Mouse (Mus musculus) kidney, embryonic 14.5 days (tissue): ENCODE measurements around the gene Smco4. TPM values are rescaled to one million over a fixed set of nuclear protein-coding genes. Genes with fewer than 3 reads are reported as not detected.

Experiments used
- ATAC-seq: fragments of 200-750 bp; cut with Nextera tagmentation; 2 replicates; pipeline ENCODE4 v1.8.0; 2017; ENCODE audit warnings: moderate number of reproducible peaks, mild to moderate bottlenecking, moderate TSS enrichment, moderate library complexity; ENCODE audit not compliant: low FRiP score, low TSS enrichment
- H3K27ac ChIP-seq: fragments of 300-500 bp; sonication (generic); 2 replicates; pipeline ENCODE4 v1.5.1; 2014; ENCODE audit warnings: low read depth, mild to moderate bottlenecking, low read length, moderate library complexity, mixed read lengths
- H3K27me3 ChIP-seq: fragments of 300-500 bp; sonication (generic); 2 replicates; pipeline ENCODE4 v1.6.1; 2014; ENCODE audit warnings: mild to moderate bottlenecking, low read length; ENCODE audit not compliant: control insufficient read depth, insufficient read depth
- H3K36me3 ChIP-seq: fragments of 300-500 bp; sonication (generic); 2 replicates; pipeline ENCODE4 v1.6.1; 2014; ENCODE audit warnings: low read length, mixed read lengths; ENCODE audit not compliant: control insufficient read depth, insufficient read depth
- H3K4me1 ChIP-seq: fragments of 300-500 bp; sonication (generic); 2 replicates; pipeline ENCODE4 v1.6.1; 2014; ENCODE audit warnings: low read length, mixed read lengths; ENCODE audit not compliant: control insufficient read depth, insufficient read depth
- H3K4me2 ChIP-seq: fragments of 300-500 bp; sonication (generic); replicated peaks from 2 replicates; pipeline ENCODE4 v1.6.1; 2014; ENCODE audit warnings: low read depth, mild to moderate bottlenecking, low read length
- H3K4me3 ChIP-seq: fragments of 300-500 bp; sonication (generic); 2 replicates; pipeline ENCODE4 v1.5.1; 2014; ENCODE audit warnings: mild to moderate bottlenecking, low read length
- H3K9ac ChIP-seq: fragments of 300-500 bp; sonication (generic); 2 replicates; pipeline ENCODE4 v1.6.1; 2014; ENCODE audit warnings: low read depth, mild to moderate bottlenecking, low read length, moderate library complexity
- H3K9me3 ChIP-seq: fragments of 300-500 bp; sonication (generic); 2 replicates; pipeline ENCODE4 v1.6.1; 2016; ENCODE audit warnings: low read length; ENCODE audit not compliant: control insufficient read depth
- WGBS: fragments of 180-500 bp; shearing (Covaris S2); extraction: QIAGEN DNeasy Blood & Tissue Kit; methylation state at CpG from one replicate; pipeline ENCODE4 v1.1.7; 2014; 5-methylcytosine and 5-hydroxymethylcytosine counted together
- polyA plus RNA-seq: library from polyadenylated mRNA; unstranded; fragments of >200 nt; fragmentation: Nextera tagmentation; extraction: Ambion mirVana; gene quantifications from 2 replicates; pipeline ENCODE4 v1.2.1, GENCODE M21; 2014

Smco4 gene
- polyA plus RNA-seq, 1 experiment from 2014 or later, result 7.0 TPM

DNA sequence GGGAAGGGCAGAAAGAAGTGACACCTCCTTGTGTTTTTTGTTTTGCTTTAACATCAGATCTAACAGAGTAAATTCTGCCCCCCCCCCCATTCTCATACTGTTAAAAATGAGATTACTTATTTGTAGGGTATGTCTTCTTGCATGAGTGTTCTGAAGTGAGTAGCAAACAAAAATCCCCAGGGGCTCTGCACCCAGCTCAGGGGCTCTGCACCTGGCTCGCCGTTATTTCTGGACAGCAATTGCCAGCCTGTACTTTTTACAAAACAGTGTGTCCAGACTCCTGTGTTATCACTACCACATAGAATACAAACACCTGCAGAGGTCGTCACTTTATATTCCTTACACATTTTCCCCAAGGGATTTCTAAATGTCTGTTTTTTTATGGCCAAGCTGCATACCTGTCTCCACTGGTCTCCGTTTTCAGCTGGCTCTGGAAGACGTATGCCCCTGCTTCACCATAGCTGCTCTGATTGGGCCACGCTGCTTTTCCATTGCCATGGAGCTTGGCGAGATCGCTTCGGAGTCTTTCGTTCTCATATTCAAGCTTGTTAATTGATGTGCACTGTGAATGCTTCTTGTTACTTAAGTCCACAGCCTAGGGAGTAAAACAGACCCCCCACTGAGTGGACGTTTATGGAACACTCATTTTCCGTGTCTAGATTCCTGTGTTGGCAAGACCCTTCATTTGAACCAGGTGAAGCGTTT lies 81.7 kb downstream of the Smco4 start:
- H3K9me3 ChIP-seq, result no peaks in the 10 kb centered on the region
- no peaks in the 10 kb centered on the region for H3K36me3 ChIP-seq
- 73% methylated on average over 13 of the region's 13 CpGs for WGBS
- no peaks in the 10 kb centered on the region for H3K27me3 ChIP-seq
- H3K4me2 ChIP-seq, result no peak overlapping the region
- H3K4me1 ChIP-seq, result no peaks in the 10 kb centered on the region
- no peak overlapping the region for H3K9ac ChIP-seq
- H3K27ac ChIP-seq, result no peak overlapping the region
- no peak for ATAC-seq
- no peak overlapping the region for H3K4me3 ChIP-seq

DNA sequence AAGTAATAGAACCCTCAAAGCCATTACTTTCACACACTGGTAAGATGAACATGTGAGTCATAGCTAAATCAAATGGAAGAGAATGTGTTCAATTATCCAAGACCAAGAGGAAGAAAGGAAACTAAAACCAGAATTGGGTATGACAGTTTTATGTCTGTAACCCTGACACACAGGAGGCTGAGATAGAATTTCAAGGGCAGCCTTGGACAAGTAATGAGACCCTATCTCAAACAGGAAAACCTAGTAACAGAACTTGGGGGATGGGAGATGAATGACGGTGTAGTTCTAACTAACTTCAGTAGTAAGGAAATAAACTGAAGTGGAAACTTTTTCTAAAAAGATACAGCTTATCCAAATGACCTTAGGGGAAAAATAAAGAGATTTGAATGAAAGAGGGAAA lies 85.2 kb downstream of the Smco4 start:
- WGBS, result 8% methylated on average over 1 of the region's 1 CpGs
- no peak overlapping the region for H3K9ac ChIP-seq
- H3K36me3 ChIP-seq, result no peaks in the 10 kb centered on the region
- H3K27ac ChIP-seq, result no peak overlapping the region
- H3K4me2 ChIP-seq, result no peak overlapping the region
- ATAC-seq, result peak; percentile 88
- no peak overlapping the region for H3K4me3 ChIP-seq
- H3K27me3 ChIP-seq, result no peaks in the 10 kb centered on the region
- no peaks in the 10 kb centered on the region for H3K4me1 ChIP-seq
- no peaks in the 10 kb centered on the region for H3K9me3 ChIP-seq

DNA sequence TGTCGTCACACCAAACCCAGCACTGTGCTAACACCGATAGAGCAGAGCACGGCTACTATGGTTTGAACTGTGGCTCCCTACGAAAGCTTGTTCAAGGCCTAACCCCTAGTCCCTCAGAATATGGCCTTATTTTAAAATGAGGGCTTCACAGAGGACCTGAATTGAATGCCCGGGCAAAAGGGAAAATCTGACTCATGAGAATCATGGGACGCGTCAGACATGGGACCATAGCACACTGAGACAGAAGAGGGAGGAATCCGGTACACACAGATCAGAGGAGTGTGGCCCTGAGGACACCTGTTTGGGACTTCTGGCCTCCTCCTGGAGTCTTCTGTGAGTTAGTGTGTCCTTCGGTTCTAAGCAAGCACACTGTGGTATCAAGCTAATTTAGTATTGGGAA lies 85.7 kb downstream of the Smco4 start:
- 78% methylated on average over 9 of the region's 9 CpGs for WGBS
- Histone ChIP-seq H3K27me3 (no peaks in the 10 kb centered on the region), H3K4me3 (no peak overlapping the region), H3K9me3 (no peaks in the 10 kb centered on the region), H3K36me3 (no peaks in the 10 kb centered on the region), H3K4me1 (no peaks in the 10 kb centered on the region), H3K9ac (no peak overlapping the region), H3K4me2 (no peak overlapping the region), H3K27ac (no peak overlapping the region; the same call in 1 of the 2 replicates)
- 0 out of 2 replicates have a peak, but pooled peaks have one; percentile 8 for ATAC-seq

DNA sequence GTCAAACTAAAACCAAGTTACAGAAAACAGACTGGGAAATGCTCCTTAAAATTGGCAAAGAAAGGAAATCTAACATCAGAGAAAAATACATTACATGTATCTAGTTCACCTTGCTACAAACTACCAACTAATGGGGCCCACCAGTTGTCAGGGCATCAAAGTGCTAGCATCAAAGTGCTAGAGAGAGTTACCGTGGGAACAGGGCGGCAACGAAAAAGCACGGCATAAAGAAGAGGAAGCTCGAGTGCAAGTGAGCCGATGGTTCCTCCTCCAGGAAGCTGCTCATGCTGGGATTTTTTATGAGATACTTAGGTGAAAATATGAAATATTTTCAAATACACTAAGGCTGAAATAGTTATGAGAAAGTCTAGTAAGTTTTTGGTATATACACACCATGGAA lies 86.9 kb downstream of the Smco4 start:
- no peak for ATAC-seq
- 40% methylated on average over 6 of the region's 6 CpGs for WGBS
- no peaks in the 10 kb centered on the region for H3K36me3 ChIP-seq
- no peak overlapping the region for H3K4me2 ChIP-seq
- H3K27ac ChIP-seq, result no peak overlapping the region
- H3K27me3 ChIP-seq, result no peaks in the 10 kb centered on the region
- no peak overlapping the region for H3K4me3 ChIP-seq
- H3K9ac ChIP-seq, result no peak overlapping the region
- no peaks in the 10 kb centered on the region for H3K4me1 ChIP-seq
- no peaks in the 10 kb centered on the region for H3K9me3 ChIP-seq

DNA sequence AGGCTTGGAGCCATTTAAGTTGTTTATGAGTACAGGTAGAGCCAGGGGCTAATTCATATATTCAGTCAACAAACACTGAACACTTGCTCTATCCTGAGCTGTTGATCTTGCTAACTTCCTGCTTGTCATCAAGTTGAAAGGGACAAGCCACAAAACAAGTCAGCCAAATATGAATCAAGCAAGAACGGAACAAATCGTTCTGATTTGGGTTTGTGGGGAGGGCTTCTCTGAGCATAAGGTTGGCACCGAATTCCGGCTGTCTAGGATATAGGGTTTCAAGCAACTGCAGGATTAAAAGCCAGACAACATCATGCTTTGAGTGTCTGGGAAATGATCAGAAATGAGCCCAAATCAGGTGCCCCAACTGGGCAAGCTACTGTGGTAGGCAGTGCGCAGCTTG lies 88.8 kb downstream of the Smco4 start:
- Histone ChIP-seq H3K4me3 (no peak overlapping the region), H3K27ac (no peak overlapping the region), H3K36me3 (no peaks in the 10 kb centered on the region), H3K9ac (no peak overlapping the region), H3K4me1 (no peaks in the 10 kb centered on the region), H3K9me3 (no peaks in the 10 kb centered on the region), H3K4me2 (no peak overlapping the region), H3K27me3 (no peaks in the 10 kb centered on the region)
- no peak for ATAC-seq
- 83% methylated on average over 5 of the region's 5 CpGs for WGBS

DNA sequence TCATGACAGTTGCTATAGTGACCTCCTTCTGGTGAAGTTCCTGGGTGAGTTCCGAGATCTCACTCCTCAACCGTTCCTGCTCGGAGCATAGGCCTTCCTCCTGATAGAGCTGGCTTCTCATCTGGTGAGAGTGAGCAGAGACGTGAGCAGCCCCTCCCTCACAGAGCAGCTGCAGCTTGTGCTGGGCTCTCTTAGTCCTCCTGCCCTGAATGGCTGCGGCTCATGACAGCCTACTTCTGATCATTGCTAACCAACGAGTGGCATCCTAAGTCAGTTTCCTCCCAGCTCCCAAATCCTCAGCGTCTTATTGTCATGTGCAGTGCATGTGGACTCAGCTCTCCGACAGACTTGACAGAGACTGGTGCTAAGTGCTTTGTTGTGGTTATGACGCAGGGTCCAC lies 91.0 kb downstream of the Smco4 start:
- Histone ChIP-seq H3K27me3 (no peaks in the 10 kb centered on the region), H3K4me2 (no peak overlapping the region), H3K36me3 (no peaks in the 10 kb centered on the region), H3K4me3 (no peak overlapping the region), H3K9ac (no peak overlapping the region), H3K9me3 (no peaks in the 10 kb centered on the region), H3K27ac (no peak overlapping the region), H3K4me1 (no peaks in the 10 kb centered on the region)
- 86% methylated on average over 9 of the region's 9 CpGs for WGBS
- ATAC-seq, result no peak

DNA sequence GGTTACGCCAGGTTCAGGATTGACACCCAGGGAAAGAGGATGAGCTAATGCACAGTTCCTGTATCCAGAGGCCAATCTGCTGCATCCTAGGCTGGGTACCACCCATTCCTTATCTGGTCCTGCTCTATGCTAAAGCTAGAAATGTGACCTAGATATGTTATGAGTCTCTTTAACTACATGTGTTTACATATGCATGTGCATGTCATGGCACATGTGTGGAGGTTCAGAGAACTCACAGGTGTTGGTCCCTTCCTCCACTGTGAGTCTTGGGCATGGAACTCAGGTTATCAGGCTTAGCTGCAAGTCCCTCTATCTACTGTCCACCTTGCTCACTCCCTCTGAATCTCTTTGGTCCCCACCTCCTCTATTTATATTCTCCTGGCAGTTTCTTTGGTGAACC lies 92.7 kb downstream of the Smco4 start:
- H3K4me3 ChIP-seq, result no peak overlapping the region
- no peaks in the 10 kb centered on the region for H3K27me3 ChIP-seq
- 79% methylated on average over 1 of the region's 1 CpGs for WGBS

DNA sequence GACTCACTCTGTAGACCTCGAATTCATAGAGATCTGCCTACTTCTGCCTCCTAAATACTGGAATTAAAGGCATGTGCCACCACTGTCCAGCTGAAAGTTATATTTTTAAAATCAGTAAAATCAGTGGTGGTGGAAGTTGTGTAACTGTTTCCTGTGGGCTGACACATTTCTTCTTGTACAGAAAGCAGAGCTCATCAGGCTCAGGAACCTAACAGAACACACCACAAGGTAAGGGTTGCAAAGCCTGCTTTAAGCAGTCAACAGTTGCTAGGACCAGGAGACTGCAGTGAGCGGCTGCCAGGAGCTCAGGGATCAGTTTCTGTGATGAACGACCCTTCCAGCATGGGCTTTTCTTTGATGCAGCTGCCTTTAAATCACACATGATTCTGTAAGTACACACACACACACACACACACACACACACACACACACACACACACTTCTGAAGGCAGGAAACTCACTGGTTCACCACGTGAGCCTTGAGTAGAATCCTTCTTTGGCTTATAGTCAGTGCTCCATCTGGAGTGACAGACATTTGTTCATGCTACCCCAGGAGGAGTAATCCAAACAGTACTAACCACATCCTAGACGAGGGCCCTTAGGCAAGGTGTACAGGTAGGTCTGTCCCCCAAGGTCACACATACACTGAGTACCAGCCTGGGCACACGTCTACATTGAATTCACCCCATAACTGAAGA lies 94.1 kb downstream of the Smco4 start:
- Histone ChIP-seq H3K4me1 (no peaks in the 10 kb centered on the region), H3K4me3 (no peak overlapping the region), H3K27ac (no peak overlapping the region), H3K36me3 (no peaks in the 10 kb centered on the region), H3K9me3 (no peaks in the 10 kb centered on the region), H3K27me3 (no peaks in the 10 kb centered on the region), H3K4me2 (no peak overlapping the region), H3K9ac (no peak overlapping the region)
- 0 out of 2 replicates have a peak, but pooled peaks have one; percentile 35 for ATAC-seq
- WGBS, result 34% methylated on average over 6 of the region's 6 CpGs

More for the DNA sequence above, 92.7 kb downstream of the Smco4 start:
- Histone ChIP-seq H3K4me2 (no peak overlapping the region), H3K27ac (no peak overlapping the region), H3K36me3 (no peaks in the 10 kb centered on the region), H3K9me3 (no peaks in the 10 kb centered on the region), H3K9ac (no peak overlapping the region), H3K4me1 (no peaks in the 10 kb centered on the region)
- ATAC-seq, result no peak

DNA sequence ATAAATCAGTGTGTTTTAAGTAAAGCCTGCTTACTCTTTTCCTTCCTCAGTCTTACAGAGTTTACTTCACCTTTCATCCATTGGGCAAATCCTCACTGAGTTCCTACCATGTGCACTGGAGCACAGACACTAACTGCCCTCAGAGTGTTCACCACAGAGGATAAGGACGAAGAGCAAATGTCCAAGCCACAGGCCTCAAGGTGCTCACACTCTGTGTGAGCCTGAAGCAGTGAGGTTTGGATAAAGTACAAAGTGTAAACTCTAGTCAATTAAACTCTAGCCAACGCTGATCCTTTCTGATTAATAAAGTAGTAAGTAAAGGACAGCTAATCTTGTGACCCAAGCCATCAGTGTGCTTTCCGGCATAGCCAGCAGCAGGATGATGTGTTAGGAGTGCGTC lies 100.9 kb downstream of the Smco4 start:
- no peak overlapping the region for H3K27ac ChIP-seq
- WGBS, result 85% methylated on average over 4 of the region's 4 CpGs

More for the DNA sequence above, 100.9 kb downstream of the Smco4 start:
- Histone ChIP-seq H3K4me3 (no peak overlapping the region), H3K36me3 (no peaks in the 10 kb centered on the region), H3K9me3 (no peaks in the 10 kb centered on the region), H3K27me3 (no peaks in the 10 kb centered on the region; the same call in 1 of the 2 replicates), H3K4me2 (no peak overlapping the region), H3K4me1 (no peaks in the 10 kb centered on the region), H3K9ac (no peak overlapping the region)
- ATAC-seq, result no peak
